In genomic region chr3:142311075-142311474, GRCm38 (mm10) we compare ENCODE assay signal across 11 mouse cellular contexts.
DNase-seq lines count a peak whose midpoint lies in the region; TF ChIP-seq lines count a peak whose summit lies in the region.
"Had no signal": no experiment of that assay in that cellular context is flagged by ENCODE, and none has a peak within 500 bp of the region (broad histone marks: within the 10 kb centered on the region; RNA-seq: fewer than 3 reads in every experiment).

No protein-coding gene starts in this region.

- H3K27me3 ChIP-seq in CH12.LX (replicated peaks), result no peaks in the 10 kb centered on the region
- H3K27me3 ChIP-seq in thymus, adult 2 months (ENCODE audit: control insufficient read depth, insufficient read depth, low read length), result no peaks in the 10 kb centered on the region
- H3K27me3 ChIP-seq: kidney, embryonic 15.5 days; liver, embryonic 12.5 days had no signal

- H3K4me1 ChIP-seq in CH12.LX (ENCODE audit: control insufficient read depth in 1 of 2, insufficient read depth in 2 of 2), result peaks cover 5 to 17% of the 10 kb centered on the region in 2 experiments
- H3K4me1 ChIP-seq in thymus, adult 2 months (replicated peaks; ENCODE audit: control insufficient read depth, insufficient read depth, low read length), result no peaks in the 10 kb centered on the region
- H3K4me1 ChIP-seq: liver, embryonic 12.5 days had no signal

- H3K79me2 ChIP-seq in CH12.LX (replicated peaks; ENCODE audit: control insufficient read depth, extremely low read depth, insufficient read depth, poor library complexity, severe bottlenecking), result no peaks in the 10 kb centered on the region

- in situ Hi-C loops in CH12.LX (cut with MboI; ENCODE audit: low pct_ligation_motif_present, low pct_unique_long_range_greater_than_20kb, low sequenced_read_pairs), result no loop called here

- no peak for TF ChIP-seq EP300 in CH12.LX (IDR thresholded peaks at IDR 0.05; ENCODE audit: low read length)

- TF ChIP-seq POLR2A in CH12.LX (IDR thresholded peaks at IDR 0.05; ENCODE audit: low read depth, low read length), result no peak
- no peak for TF ChIP-seq POLR2A in thymus, adult 2 months (IDR thresholded peaks at IDR 0.05; ENCODE audit: control insufficient read depth, extremely low read depth, insufficient read depth, low read length, poor library complexity)

- no peak overlapping the region for H3K4me3 ChIP-seq in CH12.LX (replicated peaks in 1 of 3; ENCODE audit: low read depth in 2 of 3, low read length in 2 of 3, poor library complexity in 1 of 3)
- H3K4me3 ChIP-seq in layer of hippocampus, adult 2 months, result no peak overlapping the region
- H3K4me3 ChIP-seq in thymus, adult 2 months (ENCODE audit: control insufficient read depth, insufficient read depth, low read length), result no peak overlapping the region
- H3K4me3 ChIP-seq: kidney, embryonic 15.5 days; liver, embryonic 12.5 days had no signal

- no peaks in the 10 kb centered on the region for H3K9me3 ChIP-seq in CH12.LX (replicated peaks; ENCODE audit: low read length)
- H3K9me3 ChIP-seq: kidney, embryonic 15.5 days; liver, embryonic 12.5 days had no signal

- no peak for TF ChIP-seq CTCF in CH12.LX (conservative IDR thresholded peaks at IDR 0.05 in 1 of 2, IDR thresholded peaks at IDR 0.05 in 1 of 2; ENCODE audit: low read depth in 2 of 2, low read length in 2 of 2)
- TF ChIP-seq CTCF in layer of hippocampus, adult 2 months (conservative IDR thresholded peaks at IDR 0.05), result no peak
- TF ChIP-seq CTCF in thymus, adult 2 months (IDR thresholded peaks at IDR 0.05; ENCODE audit: borderline replicate concordance, control insufficient read depth, extremely low read depth, insufficient read depth, low read length, poor library complexity), result no peak

- peak; percentile 50 for DNase-seq in kidney, postnatal 10 days
- no peak for DNase-seq in kidney, adult 8-10 months
- DNase-seq in CH12.LX (ENCODE audit: extremely low read depth), result no peak
- peak; percentile 28 for DNase-seq in adipocyte (ENCODE audit: low spot score)
- peak in 1 of 2 experiments; percentile 13 for DNase-seq in layer of hippocampus, adult 2 months (ENCODE audit: low spot score in 2 of 2)
- DNase-seq in urinary bladder, postnatal 36 days (ENCODE audit: low spot score in 2 of 2), result no peak
- no peak for DNase-seq in testis, postnatal 10 days (ENCODE audit: low spot score)
- no peak for DNase-seq in thymus, adult 2 months
- DNase-seq: gastrocnemius, postnatal 14 days had no signal

- no peak overlapping the region for H3K4me2 ChIP-seq in CH12.LX (ENCODE audit: insufficient read depth, low read depth, poor library complexity, severe bottlenecking)
- H3K4me2 ChIP-seq: kidney, embryonic 15.5 days; liver, embryonic 12.5 days had no signal

- dilution Hi-C loops in CH12.LX (cut with MboI; ENCODE audit: extremely low pct_ligation_motif_present, extremely low pct_unique_long_range_greater_than_20kb, low sequenced_read_pairs), result no loop called here

- WGBS in thymus, adult 2 months, result 87% methylated on average over 2 of the region's 2 CpGs

- TF ChIP-seq RAD21 in CH12.LX (IDR thresholded peaks at IDR 0.05; ENCODE audit: low read depth, low read length), result no peak

- H3K36me3 ChIP-seq in CH12.LX (replicated peaks in 1 of 2; ENCODE audit: control insufficient read depth in 1 of 2, insufficient read depth in 1 of 2, low read length in 1 of 2), result peaks cover 0 to 2% of the 10 kb centered on the region in 2 experiments
- no peaks in the 10 kb centered on the region for H3K36me3 ChIP-seq in thymus, adult 2 months (ENCODE audit: control insufficient read depth, insufficient read depth, low read length)

- no peak overlapping the region for H3K9ac ChIP-seq in CH12.LX (ENCODE audit: insufficient read depth, low read depth)
- H3K9ac ChIP-seq: kidney, embryonic 15.5 days; liver, embryonic 12.5 days had no signal

- no peak overlapping the region for H3K27ac ChIP-seq in CH12.LX (ENCODE audit: insufficient read depth, low read depth)
- H3K27ac ChIP-seq in layer of hippocampus, adult 2 months, result peak overlapping the region; percentile 77
- no peak overlapping the region for H3K27ac ChIP-seq in thymus, adult 2 months (ENCODE audit: control insufficient read depth, insufficient read depth, low read length)
- H3K27ac ChIP-seq: kidney, embryonic 15.5 days; liver, embryonic 12.5 days had no signal

TF ChIP-seq in CH12.LX, 34 proteins besides CTCF, POLR2A, EP300 and RAD21:
- TF ChIP-seq MAZ (IDR thresholded peaks at IDR 0.05; ENCODE audit: low read depth, low read length), result 0 out of 2 replicates have a peak, but pooled peaks have one; percentile 9
- TF ChIP-seq IRF4 (IDR thresholded peaks at IDR 0.05; ENCODE audit: low read depth, low read length), result no peak

Comparison
In these comparisons a context has a peak if more than half of its experiments do, and no peak if none do; other contexts are left out.
1. DNase-seq: peak in kidney, postnatal 10 days (single experiment) and adipocyte (single experiment); none in kidney, adult 8-10 months (0 of 2), CH12.LX (single experiment), urinary bladder, postnatal 36 days (0 of 2), testis, postnatal 10 days (single experiment) and thymus, adult 2 months (single experiment).